Mouse (Mus musculus) limb, embryonic 13.5 days (tissue): ENCODE results near the gene Zbtb18. TPM values are rescaled to one million over a fixed set of nuclear protein-coding genes. Genes with fewer than 3 reads are reported as not detected.
A peak's percentile ranks its signal among the peaks of the same experiment; 100 is the strongest.

Source experiments
- ATAC-seq: fragments of 200-750 bp; cut with Nextera tagmentation; 2 replicates; pipeline ENCODE4 v1.8.0; 2017; ENCODE audit warnings: low read depth, moderate number of reproducible peaks, moderate TSS enrichment; ENCODE audit not compliant: low FRiP score
- H3K27ac ChIP-seq: fragments of 300-500 bp; sonication (generic); 2 replicates; pipeline ENCODE4 v1.5.1; 2015; ENCODE audit warnings: inconsistent platforms, mild to moderate bottlenecking, moderate library complexity
- H3K27me3 ChIP-seq: fragments of 300-500 bp; sonication (generic); 2 replicates; pipeline ENCODE4 v1.6.1; 2015; ENCODE audit warnings: mild to moderate bottlenecking, inconsistent platforms
- H3K36me3 ChIP-seq: fragments of 300-500 bp; sonication (generic); 2 replicates; pipeline ENCODE4 v1.6.1; 2015; ENCODE audit warnings: inconsistent platforms, mild to moderate bottlenecking, moderate library complexity
- H3K4me1 ChIP-seq: fragments of 300-500 bp; sonication (generic); 2 replicates; pipeline ENCODE4 v1.6.1; 2015; ENCODE audit warnings: inconsistent platforms
- H3K4me2 ChIP-seq: fragments of 300-500 bp; sonication (generic); replicated peaks from 2 replicates; pipeline ENCODE4 v1.6.1; 2015; ENCODE audit warnings: inconsistent platforms, mild to moderate bottlenecking, moderate library complexity
- H3K4me3 ChIP-seq: fragments of 300-500 bp; sonication (generic); 2 replicates; pipeline ENCODE4 v1.5.1; 2015; ENCODE audit warnings: moderate library complexity, mild to moderate bottlenecking, inconsistent platforms
- H3K9ac ChIP-seq: fragments of 300-500 bp; sonication (generic); 2 replicates; pipeline ENCODE4 v1.6.1; 2015; ENCODE audit warnings: mild to moderate bottlenecking, inconsistent platforms
- H3K9me3 ChIP-seq: fragments of 300-500 bp; sonication (generic); 2 replicates; pipeline ENCODE4 v1.6.1; 2016; ENCODE audit warnings: inconsistent platforms
- WGBS: fragments of 180-500 bp; shearing (Covaris S2); methylation state at CpG from one replicate; pipeline ENCODE4 v1.1.7; 2015; 5-methylcytosine and 5-hydroxymethylcytosine counted together
- polyA plus RNA-seq: library from polyadenylated mRNA; unstranded; fragments of >200 nt; fragmentation: Nextera tagmentation; extraction: Ambion mirVana; gene quantifications from 2 replicates; pipeline ENCODE4 v1.2.1, GENCODE M21; 2015

Gene Zbtb18
- polyA plus RNA-seq, 1 experiment from 2014 or later, result 3.8 TPM

DNA sequence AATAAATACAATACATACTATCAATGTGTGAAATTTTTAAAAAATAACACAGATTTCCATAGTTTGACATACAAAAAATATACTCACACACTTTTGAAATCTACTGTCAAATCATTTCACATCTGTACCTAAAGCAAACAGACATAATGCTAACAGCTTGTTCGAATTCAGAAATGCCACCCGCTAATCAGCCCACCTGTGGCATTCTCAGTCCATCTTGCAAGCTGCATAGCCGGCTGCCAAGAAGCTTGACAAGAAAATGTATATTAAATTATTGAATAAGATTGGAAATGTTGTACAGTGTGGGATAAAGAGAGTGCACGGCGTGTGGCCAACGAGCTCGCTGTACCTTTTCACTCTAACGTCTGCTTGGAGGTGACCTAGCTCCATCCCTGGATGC is 52.2 kb downstream of the Zbtb18 start:
- WGBS, result 82% methylated on average over 8 of the region's 8 CpGs
- H3K4me1 ChIP-seq, result peaks cover 8% of the 10 kb centered on the region
- H3K27me3 ChIP-seq, result no peaks in the 10 kb centered on the region; the same call in 1 of the 2 replicates
- no peaks in the 10 kb centered on the region for H3K9me3 ChIP-seq
- no peak for ATAC-seq
- H3K36me3 ChIP-seq, result no peaks in the 10 kb centered on the region
- no peak overlapping the region for H3K9ac ChIP-seq
- no peak overlapping the region for H3K4me2 ChIP-seq
- no peak overlapping the region for H3K27ac ChIP-seq
- no peak overlapping the region for H3K4me3 ChIP-seq

DNA sequence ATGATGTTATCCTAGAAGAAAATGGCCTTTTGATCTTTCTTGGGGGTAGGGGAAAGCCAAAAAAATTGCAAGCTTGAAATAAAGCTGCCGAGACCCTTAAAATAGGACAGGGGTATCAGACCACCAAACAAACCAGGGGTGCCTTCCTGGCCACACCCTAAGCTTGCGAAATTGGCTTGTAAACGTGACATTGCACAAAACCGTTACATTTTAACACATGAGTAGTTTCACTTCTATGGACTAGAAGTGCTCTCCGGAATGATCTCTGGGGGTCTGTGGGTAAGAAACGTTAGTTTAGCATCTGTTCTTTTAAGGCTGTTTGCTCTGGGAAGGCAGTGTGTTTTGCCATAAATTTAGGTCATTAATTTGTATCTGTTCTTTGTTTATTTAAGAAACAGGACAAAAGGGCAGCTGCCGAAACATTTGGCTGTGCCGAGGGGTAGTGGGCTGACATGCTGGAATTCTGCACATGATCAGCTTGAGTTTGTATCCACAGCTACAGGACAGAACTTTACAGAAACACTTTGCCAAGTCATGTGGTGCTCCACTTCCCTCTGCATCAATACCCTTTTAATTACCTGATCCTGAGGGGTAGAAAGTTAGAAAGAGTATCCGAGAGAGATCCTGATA is 52.9 kb downstream of the Zbtb18 start:
- no peaks in the 10 kb centered on the region for H3K36me3 ChIP-seq
- peak overlapping the region; percentile 12 for H3K4me3 ChIP-seq
- 23% methylated on average over 9 of the region's 9 CpGs for WGBS
- peak overlapping the region; percentile 49 for H3K4me2 ChIP-seq
- peaks cover 8% of the 10 kb centered on the region for H3K4me1 ChIP-seq
- no peaks in the 10 kb centered on the region; the same call in 1 of the 2 replicates for H3K27me3 ChIP-seq
- H3K27ac ChIP-seq, result no peak overlapping the region
- H3K9ac ChIP-seq, result no peak overlapping the region
- no peak for ATAC-seq
- H3K9me3 ChIP-seq, result no peaks in the 10 kb centered on the region

Other genes with a start within 250 kb of the Zbtb18 start
- gene Akt3, start 184.1 kb upstream of the Zbtb18 start, polyA plus RNA-seq, result 6.8 and 7.1 TPM in 2 replicates